Mouse (Mus musculus) forebrain, embryonic 13.5 days (tissue): ENCODE results near the gene Mgme1. TPM values are rescaled to one million over a fixed set of nuclear protein-coding genes. Genes with fewer than 3 reads are reported as not detected.

Experiments
- ATAC-seq: fragments of 200-750 bp; cut with Nextera tagmentation; 2 replicates; pipeline ENCODE4 v1.8.0; 2017
- H3K27ac ChIP-seq: fragments of 300-500 bp; sonication (generic); 2 replicates; pipeline ENCODE4 v1.5.1; 2015; ENCODE audit warnings: inconsistent platforms, mild to moderate bottlenecking, moderate library complexity
- H3K27me3 ChIP-seq: fragments of 300-500 bp; sonication (generic); 2 replicates; pipeline ENCODE4 v1.6.1; 2015; ENCODE audit warnings: mild to moderate bottlenecking, inconsistent platforms
- H3K36me3 ChIP-seq: fragments of 300-500 bp; sonication (generic); 2 replicates; pipeline ENCODE4 v1.6.1; 2015; ENCODE audit warnings: mild to moderate bottlenecking, inconsistent platforms; ENCODE audit not compliant: poor library complexity, severe bottlenecking
- H3K4me1 ChIP-seq: fragments of 300-500 bp; sonication (generic); 2 replicates; pipeline ENCODE4 v1.6.1; 2015; ENCODE audit warnings: inconsistent platforms
- H3K4me2 ChIP-seq: fragments of 300-500 bp; sonication (generic); 2 replicates; pipeline ENCODE4 v1.6.1; 2015; ENCODE audit warnings: inconsistent platforms, mild to moderate bottlenecking, moderate library complexity
- H3K4me3 ChIP-seq: fragments of 300-500 bp; sonication (generic); 2 replicates; pipeline ENCODE4 v1.5.1; 2015; ENCODE audit warnings: mild to moderate bottlenecking, inconsistent platforms
- H3K9ac ChIP-seq: fragments of 300-500 bp; sonication (generic); 2 replicates; pipeline ENCODE4 v1.6.1; 2015; ENCODE audit warnings: mild to moderate bottlenecking, inconsistent platforms
- H3K9me3 ChIP-seq: fragments of 300-500 bp; sonication (generic); replicated peaks from 2 replicates; pipeline ENCODE4 v1.6.1; 2016; ENCODE audit warnings: inconsistent platforms
- WGBS: fragments of 180-500 bp; shearing (Covaris S2); methylation state at CpG from one replicate; pipeline ENCODE4 v1.1.7; 2015; 5-methylcytosine and 5-hydroxymethylcytosine counted together
- polyA plus RNA-seq: library from polyadenylated mRNA; unstranded; fragments of >200 nt; fragmentation: Nextera tagmentation; extraction: Ambion mirVana; gene quantifications from 2 replicates; pipeline ENCODE4 v1.2.1, GENCODE M21; 2015

Gene Mgme1
- polyA plus RNA-seq = 14.9 and 16.6 TPM in 2 replicates

- Histone ChIP-seq H3K36me3 (no peaks in the 10 kb centered on the region; the same call in 1 of the 2 replicates), H3K27ac (peak within 1 kb of the TSS; percentile 88), H3K4me2 (peak within 1 kb of the TSS; percentile 74), H3K9me3 (no peaks in the 10 kb centered on the region), H3K4me3 (peak within 1 kb of the TSS; percentile 91), H3K27me3 (no peaks in the 10 kb centered on the region), H3K4me1 (peaks cover 40% of the 10 kb centered on the region), H3K9ac (peak within 1 kb of the TSS; percentile 98)
- under 1% methylated on average over 81 of the region's 93 CpGs for WGBS
- ATAC-seq = peak; percentile 98
These were observed at the start of gene Mgme1, which contains the start of gene Snx5 for GRCm38 (mm10) chr2:144270507-144271420. Mgme1 (plus strand) TSS chr2:144270663. Snx5 (minus strand) TSS chr2:144270906.

- Histone ChIP-seq H3K4me3 (no peak overlapping the region), H3K27me3 (no peaks in the 10 kb centered on the region), H3K4me2 (no peak overlapping the region), H3K27ac (no peak overlapping the region), H3K4me1 (no peaks in the 10 kb centered on the region), H3K36me3 (no peaks in the 10 kb centered on the region), H3K9ac (no peak overlapping the region), H3K9me3 (no peaks in the 10 kb centered on the region)
- WGBS = 75% methylated on average over 12 of the region's 12 CpGs
- no peak for ATAC-seq
These were observed 46.1 kb upstream of the Mgme1 start for GRCm38 (mm10) chr2:144224351-144224750.

- ATAC-seq = no peak
- Histone ChIP-seq H3K27me3 (no peaks in the 10 kb centered on the region), H3K27ac (no peak overlapping the region), H3K4me1 (no peaks in the 10 kb centered on the region), H3K9ac (no peak overlapping the region), H3K4me2 (no peak overlapping the region), H3K4me3 (no peak overlapping the region), H3K9me3 (no peaks in the 10 kb centered on the region), H3K36me3 (no peaks in the 10 kb centered on the region)
- WGBS = 93% methylated on average over 12 of the region's 12 CpGs
These were observed 43.4 kb upstream of the Mgme1 start for GRCm38 (mm10) chr2:144226906-144227586.

GRCm38 (mm10) chr2:144228521-144229346 is 41.7 kb upstream of the Mgme1 start:
- H3K4me3 ChIP-seq = no peak overlapping the region
- H3K27ac ChIP-seq = no peak overlapping the region
- no peaks in the 10 kb centered on the region for H3K27me3 ChIP-seq
- 82% methylated on average over 12 of the region's 12 CpGs for WGBS
- H3K4me1 ChIP-seq = no peaks in the 10 kb centered on the region
- no peaks in the 10 kb centered on the region for H3K36me3 ChIP-seq
- ATAC-seq = no peak
- no peaks in the 10 kb centered on the region for H3K9me3 ChIP-seq
- H3K9ac ChIP-seq = no peak overlapping the region
- no peak overlapping the region for H3K4me2 ChIP-seq

- Histone ChIP-seq H3K36me3 (no peaks in the 10 kb centered on the region), H3K27ac (no peak overlapping the region), H3K4me3 (no peak overlapping the region), H3K4me1 (no peaks in the 10 kb centered on the region), H3K4me2 (no peak overlapping the region), H3K9me3 (no peaks in the 10 kb centered on the region), H3K27me3 (no peaks in the 10 kb centered on the region), H3K9ac (no peak overlapping the region)
- 91% methylated on average over 14 of the region's 14 CpGs for WGBS
- ATAC-seq = no peak
These were observed 40.8 kb upstream of the Mgme1 start for GRCm38 (mm10) chr2:144229647-144230046.

GRCm38 (mm10) chr2:144230498-144230897 is 40.0 kb upstream of the Mgme1 start:
- WGBS = 84% methylated on average over 7 of the region's 7 CpGs
- Histone ChIP-seq H3K9ac (no peak overlapping the region), H3K27ac (no peak overlapping the region), H3K9me3 (no peaks in the 10 kb centered on the region), H3K27me3 (no peaks in the 10 kb centered on the region), H3K36me3 (no peaks in the 10 kb centered on the region), H3K4me1 (no peaks in the 10 kb centered on the region), H3K4me2 (no peak overlapping the region), H3K4me3 (no peak overlapping the region)
- no peak for ATAC-seq

GRCm38 (mm10) chr2:144231115-144231514 is 39.3 kb upstream of the Mgme1 start:
- Histone ChIP-seq H3K27ac (no peak overlapping the region), H3K36me3 (no peaks in the 10 kb centered on the region), H3K4me3 (no peak overlapping the region), H3K27me3 (no peaks in the 10 kb centered on the region), H3K4me1 (no peaks in the 10 kb centered on the region), H3K9ac (no peak overlapping the region), H3K9me3 (no peaks in the 10 kb centered on the region), H3K4me2 (no peak overlapping the region)
- WGBS = 82% methylated on average over 5 of the region's 5 CpGs
- ATAC-seq = no peak

- 61% methylated on average over 3 of the region's 3 CpGs for WGBS
- Histone ChIP-seq H3K27ac (no peak overlapping the region), H3K4me1 (no peaks in the 10 kb centered on the region), H3K9ac (no peak overlapping the region), H3K4me2 (no peak overlapping the region), H3K4me3 (no peak overlapping the region), H3K27me3 (no peaks in the 10 kb centered on the region), H3K36me3 (no peaks in the 10 kb centered on the region), H3K9me3 (no peaks in the 10 kb centered on the region)
- ATAC-seq = no peak
These were observed 36.9 kb upstream of the Mgme1 start for GRCm38 (mm10) chr2:144233534-144233933.

- no peaks in the 10 kb centered on the region for H3K9me3 ChIP-seq
- no peak for ATAC-seq
- no peaks in the 10 kb centered on the region for H3K36me3 ChIP-seq
- no peak overlapping the region for H3K27ac ChIP-seq
- no peak overlapping the region for H3K4me2 ChIP-seq
- H3K9ac ChIP-seq = no peak overlapping the region
- 86% methylated on average over 3 of the region's 3 CpGs for WGBS
- H3K27me3 ChIP-seq = no peaks in the 10 kb centered on the region
- H3K4me3 ChIP-seq = no peak overlapping the region
- no peaks in the 10 kb centered on the region for H3K4me1 ChIP-seq
These were observed 34.7 kb upstream of the Mgme1 start for GRCm38 (mm10) chr2:144235776-144236175.

GRCm38 (mm10) chr2:144236791-144237584 is 33.5 kb upstream of the Mgme1 start:
- no peak overlapping the region for H3K9ac ChIP-seq
- H3K27ac ChIP-seq = no peak overlapping the region
- H3K4me2 ChIP-seq = no peak overlapping the region
- no peaks in the 10 kb centered on the region for H3K36me3 ChIP-seq
- 63% methylated on average over 9 of the region's 9 CpGs for WGBS
- no peak for ATAC-seq
- H3K4me1 ChIP-seq = no peaks in the 10 kb centered on the region
- H3K9me3 ChIP-seq = no peaks in the 10 kb centered on the region
- H3K4me3 ChIP-seq = no peak overlapping the region
- H3K27me3 ChIP-seq = no peaks in the 10 kb centered on the region

- WGBS = 83% methylated on average over 6 of the region's 6 CpGs
- ATAC-seq = no peak
- H3K36me3 ChIP-seq = no peaks in the 10 kb centered on the region
These were observed 32.1 kb upstream of the Mgme1 start for GRCm38 (mm10) chr2:144238341-144238740.

More at GRCm38 (mm10) chr2:144238341-144238740, 32.1 kb upstream of the Mgme1 start:
- Histone ChIP-seq H3K4me1 (no peaks in the 10 kb centered on the region), H3K9ac (no peak overlapping the region), H3K27ac (no peak overlapping the region), H3K4me2 (no peak overlapping the region), H3K27me3 (no peaks in the 10 kb centered on the region), H3K4me3 (no peak overlapping the region), H3K9me3 (no peaks in the 10 kb centered on the region)
